Mouse (Mus musculus): ENCODE results near the gene Terb2. TPM values are rescaled to one million over a fixed set of nuclear protein-coding genes. Genes with fewer than 3 reads are reported as not detected.
A peak's percentile ranks its signal among the peaks of the same experiment; 100 is the strongest.
"Not testable (repeated sequence)": the region's sequence is repeated elsewhere in the genome, so short reads cannot be mapped to it uniquely, and the experiment has no call there.

The Terb2 gene
- polyA plus RNA-seq, 1 experiment from 2014 or later: not detected

DNA sequence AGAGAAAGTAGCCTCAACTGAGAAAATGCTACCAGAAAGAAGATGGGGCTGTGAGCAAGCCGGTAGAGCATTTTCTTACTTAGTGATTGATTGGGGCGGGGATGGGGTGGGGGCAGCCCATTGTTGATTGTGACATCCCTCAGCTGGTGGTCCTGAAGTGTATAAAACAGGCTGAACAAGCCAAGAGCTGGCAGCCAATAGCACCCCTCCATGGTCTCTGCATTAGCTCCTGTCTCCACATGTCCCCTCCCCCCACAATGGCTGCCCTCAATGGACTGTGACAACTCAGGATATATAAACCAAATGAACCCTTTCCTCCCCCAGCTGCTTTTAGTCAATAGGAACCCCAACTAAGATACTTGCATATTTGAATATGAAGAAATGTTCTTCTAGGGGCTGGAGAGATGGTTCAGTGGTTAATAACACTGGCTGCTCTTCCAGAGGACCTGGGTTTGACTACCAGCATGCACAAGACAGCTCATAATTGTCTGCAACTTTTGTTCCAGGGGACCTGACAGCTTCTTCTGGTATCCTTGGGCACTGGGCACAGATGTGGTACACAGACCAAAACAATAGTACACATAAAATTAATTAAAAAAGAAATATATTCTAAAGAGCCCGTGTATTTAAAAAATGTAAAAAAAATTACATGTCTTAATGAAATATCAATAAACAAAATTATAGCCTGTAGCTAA is 24.6 kb downstream of the Terb2 start:
- DNase-seq (peak; percentile 2), ATAC-seq (ENCODE audit: low FRiP score, low TSS enrichment) (no peak)
- H3K36me3 ChIP-seq (ENCODE audit: control insufficient read depth, insufficient read depth, low read length): no peaks in the 10 kb centered on the region
- no peaks in the 10 kb centered on the region for H3K4me1 ChIP-seq (ENCODE audit: control insufficient read depth, insufficient read depth, low read length)
- H3K4me3 ChIP-seq (replicated peaks; ENCODE audit: low read depth, low read length): no peak overlapping the region
- H3K27ac ChIP-seq (replicated peaks; ENCODE audit: low read depth, low read length): no peak overlapping the region
- H3K9me3 ChIP-seq (ENCODE audit: control insufficient read depth, low read length): no peaks in the 10 kb centered on the region
- no peaks in the 10 kb centered on the region for H3K27me3 ChIP-seq (ENCODE audit: control insufficient read depth, insufficient read depth, low read length)
- no peak overlapping the region for H3K9ac ChIP-seq (replicated peaks; ENCODE audit: low read length)
- no peak overlapping the region for H3K4me2 ChIP-seq (ENCODE audit: low read length)
- WGBS: 36% methylated on average over 3 of the region's 3 CpGs

- 94% methylated on average over 4 of the region's 4 CpGs for WGBS
Observed at GRCm38 (mm10) chr2:122217075-122217474, 31.0 kb downstream of the Terb2 start.

DNA sequence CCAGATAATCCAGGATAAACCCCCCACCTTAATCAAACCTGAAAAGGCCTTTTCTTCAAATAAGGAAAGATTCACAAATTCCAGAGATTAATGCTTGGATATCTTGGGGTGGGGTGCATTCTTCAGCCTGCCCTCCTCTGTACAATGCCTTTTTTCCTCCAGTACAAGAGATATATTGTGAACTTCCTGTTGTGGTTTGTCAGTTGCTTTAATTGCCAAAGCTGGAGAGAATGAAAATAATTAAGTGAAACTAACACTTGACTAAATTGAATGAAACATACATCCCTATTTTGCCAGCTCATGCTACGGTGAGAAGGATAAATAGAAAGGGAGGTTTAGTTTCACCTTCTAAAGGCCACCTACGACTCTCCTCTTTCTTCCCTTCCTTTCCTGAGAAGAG is 32.2 kb downstream of the Terb2 start:
- H3K36me3 ChIP-seq (ENCODE audit: control insufficient read depth, insufficient read depth, low read length): no peaks in the 10 kb centered on the region
- no peak overlapping the region for H3K27ac ChIP-seq (replicated peaks; ENCODE audit: low read depth, low read length)
- DNase-seq (no peak), ATAC-seq (ENCODE audit: low FRiP score, low TSS enrichment) (no peak)
- H3K27me3 ChIP-seq (ENCODE audit: control insufficient read depth, insufficient read depth, low read length): no peaks in the 10 kb centered on the region
- H3K4me3 ChIP-seq (replicated peaks; ENCODE audit: low read depth, low read length): no peak overlapping the region
- 79% methylated on average over 2 of the region's 2 CpGs for WGBS
- no peaks in the 10 kb centered on the region for H3K4me1 ChIP-seq (ENCODE audit: control insufficient read depth, insufficient read depth, low read length)
- no peak overlapping the region for H3K4me2 ChIP-seq (ENCODE audit: low read length)
- no peaks in the 10 kb centered on the region for H3K9me3 ChIP-seq (ENCODE audit: control insufficient read depth, low read length)
- H3K9ac ChIP-seq (replicated peaks; ENCODE audit: low read length): no peak overlapping the region

More at GRCm38 (mm10) chr2:122217075-122217474, 31.0 kb downstream of the Terb2 start:
- H3K9ac ChIP-seq (replicated peaks; ENCODE audit: low read length); H3K4me1 ChIP-seq (ENCODE audit: control insufficient read depth, insufficient read depth, low read length); H3K36me3 ChIP-seq (ENCODE audit: control insufficient read depth, insufficient read depth, low read length); H3K27ac ChIP-seq (replicated peaks; ENCODE audit: low read depth, low read length); H3K9me3 ChIP-seq (ENCODE audit: control insufficient read depth, low read length); ATAC-seq (ENCODE audit: low FRiP score, low TSS enrichment); H3K27me3 ChIP-seq (ENCODE audit: control insufficient read depth, insufficient read depth, low read length); DNase-seq; H3K4me2 ChIP-seq (ENCODE audit: low read length); H3K4me3 ChIP-seq (replicated peaks; ENCODE audit: low read depth, low read length): not testable (repeated sequence)

GRCm38 (mm10) chr2:122221378-122221777 is 35.3 kb downstream of the Terb2 start:
- WGBS: 83% methylated on average over 4 of the region's 4 CpGs
- ATAC-seq (ENCODE audit: low FRiP score, low TSS enrichment) (no peak), DNase-seq (no peak)
- Histone ChIP-seq H3K9me3 (ENCODE audit: control insufficient read depth, low read length) (no peaks in the 10 kb centered on the region), H3K36me3 (ENCODE audit: control insufficient read depth, insufficient read depth, low read length) (no peaks in the 10 kb centered on the region), H3K4me2 (ENCODE audit: low read length) (no peak overlapping the region), H3K4me1 (ENCODE audit: control insufficient read depth, insufficient read depth, low read length) (no peaks in the 10 kb centered on the region), H3K27me3 (ENCODE audit: control insufficient read depth, insufficient read depth, low read length) (no peaks in the 10 kb centered on the region), H3K9ac (replicated peaks; ENCODE audit: low read length) (no peak overlapping the region), H3K4me3 (replicated peaks; ENCODE audit: low read depth, low read length) (no peak overlapping the region), H3K27ac (replicated peaks; ENCODE audit: low read depth, low read length) (no peak overlapping the region)

- no peak overlapping the region for H3K27ac ChIP-seq (replicated peaks; ENCODE audit: low read depth, low read length)
- no peaks in the 10 kb centered on the region for H3K9me3 ChIP-seq (ENCODE audit: control insufficient read depth, low read length)
- no peaks in the 10 kb centered on the region for H3K4me1 ChIP-seq (ENCODE audit: control insufficient read depth, insufficient read depth, low read length)
- 67% methylated on average over 5 of the region's 5 CpGs for WGBS
- no peak overlapping the region for H3K4me2 ChIP-seq (ENCODE audit: low read length)
- H3K36me3 ChIP-seq (ENCODE audit: control insufficient read depth, insufficient read depth, low read length): no peaks in the 10 kb centered on the region
- H3K4me3 ChIP-seq (replicated peaks; ENCODE audit: low read depth, low read length): no peak overlapping the region
- DNase-seq (no peak), ATAC-seq (ENCODE audit: low FRiP score, low TSS enrichment) (no peak)
- H3K27me3 ChIP-seq (ENCODE audit: control insufficient read depth, insufficient read depth, low read length): no peaks in the 10 kb centered on the region
- no peak overlapping the region for H3K9ac ChIP-seq (replicated peaks; ENCODE audit: low read length)
Observed at GRCm38 (mm10) chr2:122221798-122222197, 35.7 kb downstream of the Terb2 start.

DNA sequence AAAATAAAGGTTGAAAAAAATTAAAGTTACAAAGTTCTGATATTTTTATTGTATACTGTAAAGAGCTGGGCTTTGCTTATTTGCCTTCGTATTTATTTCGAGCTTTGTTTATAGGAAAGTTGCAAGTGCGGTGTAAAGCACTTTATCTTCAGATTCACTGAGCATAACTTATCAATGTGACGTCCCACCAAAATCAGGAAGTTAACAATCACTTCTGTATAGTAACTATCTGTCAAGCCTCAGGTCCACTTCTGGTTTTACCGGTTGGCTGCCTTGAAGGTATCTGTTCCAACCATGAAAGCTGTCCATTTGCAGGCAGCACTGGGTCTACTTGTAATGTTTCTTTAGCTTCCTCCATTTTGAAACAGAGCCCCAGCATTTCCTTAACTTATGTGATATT is 36.2 kb downstream of the Terb2 start:
- Histone ChIP-seq H3K4me3 (replicated peaks; ENCODE audit: low read depth, low read length) (no peak overlapping the region), H3K4me1 (ENCODE audit: control insufficient read depth, insufficient read depth, low read length) (no peaks in the 10 kb centered on the region), H3K27ac (replicated peaks; ENCODE audit: low read depth, low read length) (no peak overlapping the region), H3K27me3 (ENCODE audit: control insufficient read depth, insufficient read depth, low read length) (no peaks in the 10 kb centered on the region), H3K9ac (replicated peaks; ENCODE audit: low read length) (no peak overlapping the region), H3K9me3 (ENCODE audit: control insufficient read depth, low read length) (no peaks in the 10 kb centered on the region), H3K4me2 (ENCODE audit: low read length) (no peak overlapping the region), H3K36me3 (ENCODE audit: control insufficient read depth, insufficient read depth, low read length) (no peaks in the 10 kb centered on the region)
- ATAC-seq (ENCODE audit: low FRiP score, low TSS enrichment): no peak
- WGBS: 94% methylated on average over 5 of the region's 5 CpGs
- no peak for DNase-seq

GRCm38 (mm10) chr2:122223654-122224053 is 37.6 kb downstream of the Terb2 start:
- H3K27me3 ChIP-seq (ENCODE audit: control insufficient read depth, insufficient read depth, low read length): no peaks in the 10 kb centered on the region
- DNase-seq: no peak
- no peak for ATAC-seq (ENCODE audit: low FRiP score, low TSS enrichment)

GRCm38 (mm10) chr2:122230395-122230794 is 44.3 kb downstream of the Terb2 start:
- no peak for DNase-seq

More at GRCm38 (mm10) chr2:122223654-122224053, 37.6 kb downstream of the Terb2 start:
- no peaks in the 10 kb centered on the region for H3K9me3 ChIP-seq (ENCODE audit: control insufficient read depth, low read length)
- no peak overlapping the region for H3K4me3 ChIP-seq (replicated peaks; ENCODE audit: low read depth, low read length)
- no peak overlapping the region for H3K9ac ChIP-seq (replicated peaks; ENCODE audit: low read length)
- H3K4me1 ChIP-seq (ENCODE audit: control insufficient read depth, insufficient read depth, low read length): no peaks in the 10 kb centered on the region
- H3K4me2 ChIP-seq (ENCODE audit: low read length): no peak overlapping the region
- no peaks in the 10 kb centered on the region for H3K36me3 ChIP-seq (ENCODE audit: control insufficient read depth, insufficient read depth, low read length)
- no peak overlapping the region for H3K27ac ChIP-seq (replicated peaks; ENCODE audit: low read depth, low read length)

GRCm38 (mm10) chr2:122231616-122232015 is 45.5 kb downstream of the Terb2 start:
- no peaks in the 10 kb centered on the region for H3K36me3 ChIP-seq (ENCODE audit: control insufficient read depth, insufficient read depth, low read length)
- H3K27me3 ChIP-seq (ENCODE audit: control insufficient read depth, insufficient read depth, low read length): no peaks in the 10 kb centered on the region
- H3K4me3 ChIP-seq (replicated peaks; ENCODE audit: low read depth, low read length): no peak overlapping the region
- no peaks in the 10 kb centered on the region for H3K9me3 ChIP-seq (ENCODE audit: control insufficient read depth, low read length)
- no peak overlapping the region for H3K27ac ChIP-seq (replicated peaks; ENCODE audit: low read depth, low read length)
- H3K4me2 ChIP-seq (ENCODE audit: low read length): no peak overlapping the region
- no peaks in the 10 kb centered on the region for H3K4me1 ChIP-seq (ENCODE audit: control insufficient read depth, insufficient read depth, low read length)
- H3K9ac ChIP-seq (replicated peaks; ENCODE audit: low read length): no peak overlapping the region
- 67% methylated on average over 9 of the region's 9 CpGs for WGBS
- DNase-seq (no peak), ATAC-seq (ENCODE audit: low FRiP score, low TSS enrichment) (no peak)

More at GRCm38 (mm10) chr2:122230395-122230794, 44.3 kb downstream of the Terb2 start:
- no peak overlapping the region for H3K9ac ChIP-seq (replicated peaks; ENCODE audit: low read length)
- H3K9me3 ChIP-seq (ENCODE audit: control insufficient read depth, low read length): no peaks in the 10 kb centered on the region
- H3K27ac ChIP-seq (replicated peaks; ENCODE audit: low read depth, low read length): no peak overlapping the region
- no peaks in the 10 kb centered on the region for H3K4me1 ChIP-seq (ENCODE audit: control insufficient read depth, insufficient read depth, low read length)
- H3K36me3 ChIP-seq (ENCODE audit: control insufficient read depth, insufficient read depth, low read length): no peaks in the 10 kb centered on the region
- H3K27me3 ChIP-seq (ENCODE audit: control insufficient read depth, insufficient read depth, low read length): no peaks in the 10 kb centered on the region
- H3K4me3 ChIP-seq (replicated peaks; ENCODE audit: low read depth, low read length): no peak overlapping the region
- WGBS: 90% methylated on average over 6 of the region's 6 CpGs
- no peak overlapping the region for H3K4me2 ChIP-seq (ENCODE audit: low read length)
- no peak for ATAC-seq (ENCODE audit: low FRiP score, low TSS enrichment)

All from midbrain, embryonic 14.5 days (tissue).